Mouse (Mus musculus) gonadal fat pad, adult 2 months (tissue): ENCODE measurements around the gene Nfatc2. TPM values are rescaled to one million over a fixed set of nuclear protein-coding genes. Genes with fewer than 3 reads are reported as not detected.
A peak's percentile ranks its signal among the peaks of the same experiment; 100 is the strongest.

Experiments used
- DNase-seq: peaks from one replicate; pipeline ENCODE4 v3.0.0-alpha.2; 2012; ENCODE audit warnings: low read depth
- polyA plus RNA-seq: library from polyadenylated mRNA; depleted of rRNA; stranded (reverse); fragments of >200 nt; gene quantifications from 2 replicates; pipeline ENCODE4 v1.2.3, GENCODE M21; 2012; rRNA removed

Gene Nfatc2
- 1.9 and 2.5 TPM in 2 replicates for polyA plus RNA-seq

- no peak for DNase-seq
These were observed at the start of gene Nfatc2 for GRCm38 (mm10) chr2:168601491-168602386. Gene Nfatc2 (minus strand): TSS chr2:168601657.

- DNase-seq, result no peak
These were observed 46.7 kb upstream of the Nfatc2 start for GRCm38 (mm10) chr2:168648171-168648570.

- no peak for DNase-seq
These were observed 43.4 kb upstream of the Nfatc2 start for GRCm38 (mm10) chr2:168644855-168645254.

GRCm38 (mm10) chr2:168643524-168644177 lies 42.2 kb upstream of the Nfatc2 start:
- DNase-seq, result peak; percentile 60

GRCm38 (mm10) chr2:168642187-168642586 lies 40.7 kb upstream of the Nfatc2 start:
- DNase-seq, result no peak

- DNase-seq, result no peak
These were observed 39.0 kb upstream of the Nfatc2 start for GRCm38 (mm10) chr2:168640460-168640859.

GRCm38 (mm10) chr2:168634881-168635280 lies 33.4 kb upstream of the Nfatc2 start:
- DNase-seq, result no peak

GRCm38 (mm10) chr2:168633301-168633816 lies 31.9 kb upstream of the Nfatc2 start:
- DNase-seq, result no peak

- DNase-seq, result no peak
These were observed 31.1 kb upstream of the Nfatc2 start for GRCm38 (mm10) chr2:168632543-168632942.

- DNase-seq, result no peak
These were observed 27.3 kb upstream of the Nfatc2 start for GRCm38 (mm10) chr2:168628787-168629186.

- DNase-seq, result no peak
These were observed 26.6 kb upstream of the Nfatc2 start for GRCm38 (mm10) chr2:168627829-168628770.

GRCm38 (mm10) chr2:168626385-168626784 lies 24.9 kb upstream of the Nfatc2 start:
- no peak for DNase-seq

GRCm38 (mm10) chr2:168625091-168625490 lies 23.6 kb upstream of the Nfatc2 start:
- no peak for DNase-seq

GRCm38 (mm10) chr2:168621111-168621802 lies 19.8 kb upstream of the Nfatc2 start:
- no peak for DNase-seq

GRCm38 (mm10) chr2:168618205-168618717 lies 16.8 kb upstream of the Nfatc2 start:
- no peak for DNase-seq

GRCm38 (mm10) chr2:168615160-168615559 lies 13.7 kb upstream of the Nfatc2 start:
- DNase-seq, result no peak

- DNase-seq, result no peak
These were observed 12.9 kb upstream of the Nfatc2 start for GRCm38 (mm10) chr2:168614170-168614872.

- no peak for DNase-seq
These were observed 11.8 kb upstream of the Nfatc2 start for GRCm38 (mm10) chr2:168613092-168613880.

GRCm38 (mm10) chr2:168610941-168611340 lies 9.5 kb upstream of the Nfatc2 start:
- no peak for DNase-seq
